ENCODE assay signal across 12 mouse cellular contexts in the genomic region with DNA sequence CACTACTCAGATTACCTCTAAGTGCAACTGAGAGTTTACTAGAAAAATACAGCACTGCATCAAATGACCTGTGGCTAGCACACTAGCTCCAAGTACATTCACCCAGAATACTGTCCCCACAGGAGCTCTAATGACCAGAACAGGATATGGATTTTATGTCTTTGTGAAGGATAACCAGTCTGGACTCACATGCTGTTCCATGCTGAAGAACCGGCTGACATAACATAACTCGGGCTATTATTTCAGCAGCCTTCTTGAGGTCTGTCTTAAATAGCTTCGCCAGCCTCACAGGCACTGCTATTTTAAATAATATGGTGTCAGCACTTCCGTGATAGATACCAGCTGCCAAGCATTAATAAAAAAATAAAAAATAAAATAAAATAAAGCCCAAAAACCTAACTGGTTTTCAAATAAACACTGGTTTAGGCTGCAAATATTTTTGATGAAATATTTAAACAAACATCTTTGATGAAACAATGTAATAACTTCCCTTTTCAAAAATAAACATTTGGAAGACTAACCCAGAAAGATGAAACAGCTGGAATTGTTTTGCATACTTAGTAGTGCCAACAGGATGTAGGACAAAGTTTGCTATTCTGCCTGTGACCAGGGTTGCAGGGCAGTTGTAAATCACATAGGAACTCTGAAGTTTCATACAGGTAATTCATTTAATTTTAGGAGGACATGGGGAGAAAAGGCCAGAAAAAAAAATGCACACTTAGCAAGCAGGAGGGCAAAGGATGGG.
DNase-seq lines count a peak whose midpoint lies in the region; ATAC-seq and TF ChIP-seq lines count a peak whose summit lies in the region.
"Had no signal": no experiment of that assay in that cellular context is flagged by ENCODE, and none has a peak within 500 bp of the region (broad histone marks: within the 10 kb centered on the region; RNA-seq: fewer than 3 reads in every experiment).

No protein-coding gene starts in this region.

- TF ChIP-seq CTCF in brain, embryonic 14.5 days (IDR thresholded peaks at IDR 0.05; ENCODE audit: borderline replicate concordance, extremely low read depth, insufficient read depth, insufficient read length): no peak

- intact Hi-C loops in left cerebral cortex, postnatal 25 days (cut with DNase I): no loop called here

- H3K9me3 ChIP-seq in kidney, embryonic 14.5 days (ENCODE audit: control insufficient read depth, low read length): no peaks in the 10 kb centered on the region
- no peaks in the 10 kb centered on the region for H3K9me3 ChIP-seq in limb, embryonic 15.5 days
- H3K9me3 ChIP-seq: forebrain, embryonic 12.5 days; stomach, embryonic 15.5 days had no signal

- peak; percentile 69; the same call in 1 of the 2 replicates for ATAC-seq in kidney, embryonic 14.5 days (ENCODE audit: low FRiP score, low TSS enrichment)
- 0 out of 2 replicates have a peak, but pooled peaks have one; percentile 44 for ATAC-seq in limb, embryonic 15.5 days (ENCODE audit: insufficient number of reproducible peaks, low FRiP score, low TSS enrichment, low read depth)

- H3K4me2 ChIP-seq in kidney, embryonic 14.5 days (replicated peaks; ENCODE audit: low read depth, low read length): no peak overlapping the region
- H3K4me2 ChIP-seq in limb, embryonic 15.5 days: no peak overlapping the region
- H3K4me2 ChIP-seq: forebrain, embryonic 12.5 days; stomach, embryonic 15.5 days had no signal

- no peaks in the 10 kb centered on the region for H3K4me1 ChIP-seq in kidney, embryonic 14.5 days (ENCODE audit: control insufficient read depth, insufficient read depth, low read length)
- peaks cover 5% of the 10 kb centered on the region; the same call in 1 of the 2 replicates for H3K4me1 ChIP-seq in limb, embryonic 15.5 days
- H3K4me1 ChIP-seq: forebrain, embryonic 12.5 days; stomach, embryonic 15.5 days had no signal

- H3K27ac ChIP-seq in kidney, embryonic 14.5 days (ENCODE audit: low read depth, low read length): no peak overlapping the region
- no peak overlapping the region for H3K27ac ChIP-seq in limb, embryonic 15.5 days
- H3K27ac ChIP-seq: forebrain, embryonic 12.5 days; gastrocnemius, adult 2 months; stomach, embryonic 15.5 days had no signal

- no peak overlapping the region for H3K4me3 ChIP-seq in kidney, embryonic 14.5 days (ENCODE audit: low read length)
- H3K4me3 ChIP-seq in limb, embryonic 15.5 days: no peak overlapping the region
- H3K4me3 ChIP-seq: forebrain, embryonic 12.5 days; gastrocnemius, adult 2 months; stomach, embryonic 15.5 days had no signal

- 41% methylated on average over 4 of the region's 4 CpGs for WGBS in kidney, embryonic 14.5 days
- 22% methylated on average over 4 of the region's 4 CpGs for WGBS in limb, embryonic 15.5 days

- no peak for DNase-seq in kidney, postnatal 25 days
- DNase-seq in brain, embryonic 14.5 days (ENCODE audit: low read depth): peak; percentile 16
- DNase-seq in embryo, embryonic 9.5 days (ENCODE audit: extremely low spot score): peak; percentile 3
- DNase-seq in right cerebral cortex, postnatal 25 days: no peak
- DNase-seq in adrenal gland, adult 18-20 months (ENCODE audit: low spot score in 2 of 2): no peak
- no peak for DNase-seq in left cerebral cortex, postnatal 25 days (ENCODE audit: low spot score in 2 of 2)
- DNase-seq: cerebellum, adult 11 months; gastrocnemius, adult 2 months had no signal

- no peaks in the 10 kb centered on the region for H3K27me3 ChIP-seq in kidney, embryonic 14.5 days (ENCODE audit: control insufficient read depth, insufficient read depth, low read length)
- H3K27me3 ChIP-seq in limb, embryonic 15.5 days: no peaks in the 10 kb centered on the region
- H3K27me3 ChIP-seq: forebrain, embryonic 12.5 days; stomach, embryonic 15.5 days had no signal

- no peak for TF ChIP-seq POLR2A in brain, embryonic 14.5 days (IDR thresholded peaks at IDR 0.05; ENCODE audit: borderline replicate concordance, extremely low read depth, insufficient read depth, insufficient read length, poor library complexity, severe bottlenecking)

- no peaks in the 10 kb centered on the region for H3K36me3 ChIP-seq in kidney, embryonic 14.5 days (ENCODE audit: control insufficient read depth, insufficient read depth, low read length)
- no peaks in the 10 kb centered on the region for H3K36me3 ChIP-seq in limb, embryonic 15.5 days
- H3K36me3 ChIP-seq: forebrain, embryonic 12.5 days; stomach, embryonic 15.5 days had no signal

- no peak overlapping the region for H3K9ac ChIP-seq in kidney, embryonic 14.5 days (ENCODE audit: low read depth, low read length)
- H3K9ac ChIP-seq in limb, embryonic 15.5 days: no peak overlapping the region
- H3K9ac ChIP-seq: forebrain, embryonic 12.5 days; stomach, embryonic 15.5 days had no signal

Comparison
In these comparisons a context has a peak if more than half of its experiments do, and no peak if none do; other contexts are left out.
1. DNase-seq: peak in brain, embryonic 14.5 days (single experiment) and embryo, embryonic 9.5 days (single experiment); none in kidney, postnatal 25 days (0 of 2), right cerebral cortex, postnatal 25 days (single experiment), adrenal gland, adult 18-20 months (0 of 2) and left cerebral cortex, postnatal 25 days (0 of 2).